Mouse (Mus musculus): ENCODE data around the gene Haus6.
"Not testable (repeated sequence)": the region's sequence is repeated elsewhere in the genome, so short reads cannot be mapped to it uniquely, and the experiment has no call there.

DNA sequence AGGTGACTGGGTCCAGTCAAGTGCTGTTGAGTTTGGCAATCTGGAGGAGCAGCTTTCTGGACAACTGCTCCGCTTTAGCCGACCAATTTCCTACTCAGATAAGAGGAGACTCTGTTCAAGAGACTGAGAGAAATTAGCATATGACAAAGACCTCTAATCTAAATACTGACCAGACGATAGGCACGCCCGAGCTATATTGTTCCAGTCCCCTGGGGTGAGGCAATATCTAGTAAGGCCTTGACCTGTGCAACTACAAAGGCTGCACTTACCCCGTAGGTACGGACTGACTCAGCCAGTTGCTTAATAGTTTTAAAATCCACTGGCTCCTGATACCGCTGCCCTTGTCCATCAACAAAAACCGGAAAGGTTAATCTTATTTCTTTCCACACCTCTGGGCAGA is 25.7 kb upstream of the Haus6 start:
- not testable (repeated sequence) for TF ChIP-seq CTCF, EP300 (IDR thresholded peaks at IDR 0.05; ENCODE audit: low read depth)
